Mouse (Mus musculus): ENCODE measurements at regions not wholly inside any gene's neighbourhood (a gene's known extent, or its start where the extent isn't known, plus 50 kb on each side); places are given as distances from the start of the nearest gene placed in this dataset.

- H3K27ac ChIP-seq (replicated peaks): no peak overlapping the region
- no peak for DNase-seq (ENCODE audit: low spot score)
- no peak overlapping the region for H3K4me3 ChIP-seq
- no peaks in the 10 kb centered on the region for H3K4me1 ChIP-seq
- H3K27me3 ChIP-seq (replicated peaks; ENCODE audit: low read depth, poor library complexity, severe bottlenecking): no peaks in the 10 kb centered on the region
- WGBS: 91% methylated on average over 17 of the region's 17 CpGs
- H3K36me3 ChIP-seq (replicated peaks): no peaks in the 10 kb centered on the region
- no peaks in the 10 kb centered on the region for H3K9me3 ChIP-seq
Measured at GRCm38 (mm10) chr7:136196424-136197160, 480.4 kb upstream of the Mki67 start.

DNA sequence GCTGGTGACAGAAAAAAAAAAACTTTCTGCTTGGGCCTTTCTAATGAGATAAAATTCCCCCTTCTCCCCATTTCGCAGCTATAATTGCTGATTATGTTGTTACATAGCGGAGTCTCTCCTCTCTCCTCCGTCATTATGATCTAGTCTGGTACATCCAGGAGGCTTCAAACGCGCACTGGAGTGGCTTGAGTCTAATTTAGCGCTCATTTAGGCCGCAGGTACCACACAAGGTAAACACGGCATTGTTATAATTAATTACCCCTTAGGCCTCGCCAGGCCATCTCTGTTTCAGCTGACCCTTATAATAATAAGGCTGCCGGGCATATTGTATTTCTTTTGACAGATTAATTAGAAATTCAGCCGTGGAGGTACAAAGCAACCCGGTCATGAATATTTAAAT lies 492.7 kb upstream of the Mki67 start:
- peaks cover 35% of the 10 kb centered on the region for H3K27me3 ChIP-seq (replicated peaks; ENCODE audit: low read depth, poor library complexity, severe bottlenecking)
- H3K9me3 ChIP-seq: no peaks in the 10 kb centered on the region
- H3K36me3 ChIP-seq (replicated peaks): no peaks in the 10 kb centered on the region
- no peak overlapping the region for H3K4me3 ChIP-seq
- no peak overlapping the region for H3K27ac ChIP-seq (replicated peaks)
- DNase-seq (ENCODE audit: low spot score): no peak
- WGBS: 70% methylated on average over 12 of the region's 12 CpGs
- peaks cover 39% of the 10 kb centered on the region for H3K4me1 ChIP-seq

GRCm38 (mm10) chr7:136209299-136210171 lies 493.4 kb upstream of the Mki67 start:
- Histone ChIP-seq H3K27ac (replicated peaks) (peak overlapping the region; percentile 86), H3K4me3 (peak overlapping the region; percentile 39), H3K4me1 (peaks cover 46% of the 10 kb centered on the region), H3K9me3 (no peaks in the 10 kb centered on the region), H3K27me3 (replicated peaks; ENCODE audit: low read depth, poor library complexity, severe bottlenecking) (peaks cover 35% of the 10 kb centered on the region), H3K36me3 (replicated peaks) (no peaks in the 10 kb centered on the region)
- WGBS: 19% methylated on average over 31 of the region's 31 CpGs
- DNase-seq (ENCODE audit: low spot score): peak; percentile 58

- peaks cover 56% of the 10 kb centered on the region for H3K4me1 ChIP-seq
- 64% methylated on average over 8 of the region's 8 CpGs for WGBS
- no peak overlapping the region for H3K4me3 ChIP-seq
- DNase-seq (ENCODE audit: low spot score): peak; percentile 24
- no peaks in the 10 kb centered on the region for H3K9me3 ChIP-seq
- peaks cover 47% of the 10 kb centered on the region for H3K27me3 ChIP-seq (replicated peaks; ENCODE audit: low read depth, poor library complexity, severe bottlenecking)
- no peaks in the 10 kb centered on the region for H3K36me3 ChIP-seq (replicated peaks)
- peak overlapping the region; percentile 57; the same call in 1 of the 2 replicates for H3K27ac ChIP-seq (replicated peaks)
Measured at GRCm38 (mm10) chr7:136212492-136212891, 496.3 kb upstream of the Mki67 start.

- H3K4me1 ChIP-seq: peaks cover 61% of the 10 kb centered on the region
- 39% methylated on average over 11 of the region's 11 CpGs for WGBS
- peaks cover 55% of the 10 kb centered on the region for H3K27me3 ChIP-seq (replicated peaks; ENCODE audit: low read depth, poor library complexity, severe bottlenecking)
- no peaks in the 10 kb centered on the region for H3K36me3 ChIP-seq (replicated peaks)
- DNase-seq (ENCODE audit: low spot score): peak; percentile 30
- no peaks in the 10 kb centered on the region for H3K9me3 ChIP-seq
- H3K4me3 ChIP-seq: no peak overlapping the region
- peak overlapping the region; percentile 40 for H3K27ac ChIP-seq (replicated peaks)
Measured at GRCm38 (mm10) chr7:136213057-136213961, 497.1 kb upstream of the Mki67 start.

DNA sequence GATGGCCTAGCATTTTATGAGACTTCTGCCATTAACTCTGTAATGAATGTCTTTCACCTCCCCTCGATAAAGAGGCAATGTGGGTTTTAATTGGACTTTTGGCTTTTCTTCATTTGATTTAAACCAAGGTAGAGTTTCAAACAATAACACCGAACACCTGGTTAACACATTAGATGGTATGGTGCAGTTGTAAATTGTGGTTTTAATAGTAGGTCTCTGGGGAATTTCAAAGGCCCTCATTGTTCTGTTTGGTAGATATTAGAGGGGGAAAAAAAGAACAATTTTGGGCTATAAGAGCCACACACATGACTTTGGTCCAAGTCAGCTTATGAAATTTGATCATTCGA lies 497.8 kb upstream of the Mki67 start:
- H3K36me3 ChIP-seq (replicated peaks): no peaks in the 10 kb centered on the region
- H3K4me1 ChIP-seq: peaks cover 65% of the 10 kb centered on the region
- H3K27ac ChIP-seq (replicated peaks): peak overlapping the region; percentile 40
- no peak overlapping the region for H3K4me3 ChIP-seq
- no peak for DNase-seq (ENCODE audit: low spot score)
- peaks cover 60% of the 10 kb centered on the region for H3K27me3 ChIP-seq (replicated peaks; ENCODE audit: low read depth, poor library complexity, severe bottlenecking)
- H3K9me3 ChIP-seq: no peaks in the 10 kb centered on the region
- WGBS: 70% methylated on average over 3 of the region's 3 CpGs

- Histone ChIP-seq H3K4me1 (peaks cover 65% of the 10 kb centered on the region), H3K4me3 (no peak overlapping the region), H3K36me3 (replicated peaks) (no peaks in the 10 kb centered on the region), H3K27me3 (replicated peaks; ENCODE audit: low read depth, poor library complexity, severe bottlenecking) (peaks cover 60% of the 10 kb centered on the region), H3K9me3 (no peaks in the 10 kb centered on the region), H3K27ac (replicated peaks) (peak overlapping the region; percentile 40)
- peak; percentile 35 for DNase-seq (ENCODE audit: low spot score)
- 62% methylated on average over 4 of the region's 4 CpGs for WGBS
Measured at GRCm38 (mm10) chr7:136214415-136214814, 498.3 kb upstream of the Mki67 start.

- Histone ChIP-seq H3K9me3 (no peaks in the 10 kb centered on the region), H3K27me3 (replicated peaks; ENCODE audit: low read depth, poor library complexity, severe bottlenecking) (peaks cover 38% of the 10 kb centered on the region), H3K27ac (replicated peaks) (no peak overlapping the region), H3K36me3 (replicated peaks) (no peaks in the 10 kb centered on the region), H3K4me1 (peaks cover 70% of the 10 kb centered on the region), H3K4me3 (no peak overlapping the region)
- DNase-seq (ENCODE audit: low spot score): no peak
Measured at GRCm38 (mm10) chr7:136216734-136217133, 500.6 kb upstream of the Mki67 start.

DNA sequence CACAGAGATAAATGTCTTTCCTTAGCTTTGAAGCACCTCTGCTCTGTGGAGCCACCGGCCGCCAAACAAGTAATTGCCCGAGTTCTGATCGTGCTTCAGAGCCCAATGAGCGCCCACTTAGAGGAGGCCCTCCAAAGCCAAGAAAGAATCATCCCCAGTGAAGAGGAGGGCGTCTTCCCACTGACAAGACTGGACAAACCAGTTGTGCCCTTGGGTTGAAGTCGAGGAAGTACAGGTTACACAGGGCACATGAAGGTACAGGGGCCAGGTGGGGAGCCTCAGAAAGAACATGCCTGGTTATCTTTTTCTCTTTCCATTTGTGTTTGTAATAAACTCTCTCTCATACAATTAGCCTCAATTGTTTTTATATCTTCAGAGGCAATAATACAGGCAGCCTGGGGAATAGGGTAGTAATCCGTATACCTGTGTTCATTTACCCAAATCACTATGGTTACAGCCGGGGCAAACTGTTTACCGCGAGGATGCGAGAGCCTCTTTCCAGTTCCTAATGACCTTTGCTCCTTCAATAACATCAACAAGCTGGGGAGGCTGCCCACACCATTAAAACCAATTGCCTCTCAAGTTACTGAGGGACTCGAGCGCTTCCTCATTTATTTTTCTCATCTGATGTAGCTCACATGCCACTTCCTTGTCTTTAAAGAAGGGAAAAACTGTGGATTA lies 503.5 kb upstream of the Mki67 start:
- Histone ChIP-seq H3K9me3 (no peaks in the 10 kb centered on the region), H3K4me1 (peaks cover 40% of the 10 kb centered on the region), H3K36me3 (replicated peaks) (no peaks in the 10 kb centered on the region), H3K27me3 (replicated peaks; ENCODE audit: low read depth, poor library complexity, severe bottlenecking) (peaks cover 28% of the 10 kb centered on the region), H3K27ac (replicated peaks) (0 out of 2 replicates have a peak overlapping the region, but pooled peaks have one; percentile 75), H3K4me3 (no peak overlapping the region)
- peak; percentile 25 for DNase-seq (ENCODE audit: low spot score)
- 31% methylated on average over 14 of the region's 14 CpGs for WGBS

DNA sequence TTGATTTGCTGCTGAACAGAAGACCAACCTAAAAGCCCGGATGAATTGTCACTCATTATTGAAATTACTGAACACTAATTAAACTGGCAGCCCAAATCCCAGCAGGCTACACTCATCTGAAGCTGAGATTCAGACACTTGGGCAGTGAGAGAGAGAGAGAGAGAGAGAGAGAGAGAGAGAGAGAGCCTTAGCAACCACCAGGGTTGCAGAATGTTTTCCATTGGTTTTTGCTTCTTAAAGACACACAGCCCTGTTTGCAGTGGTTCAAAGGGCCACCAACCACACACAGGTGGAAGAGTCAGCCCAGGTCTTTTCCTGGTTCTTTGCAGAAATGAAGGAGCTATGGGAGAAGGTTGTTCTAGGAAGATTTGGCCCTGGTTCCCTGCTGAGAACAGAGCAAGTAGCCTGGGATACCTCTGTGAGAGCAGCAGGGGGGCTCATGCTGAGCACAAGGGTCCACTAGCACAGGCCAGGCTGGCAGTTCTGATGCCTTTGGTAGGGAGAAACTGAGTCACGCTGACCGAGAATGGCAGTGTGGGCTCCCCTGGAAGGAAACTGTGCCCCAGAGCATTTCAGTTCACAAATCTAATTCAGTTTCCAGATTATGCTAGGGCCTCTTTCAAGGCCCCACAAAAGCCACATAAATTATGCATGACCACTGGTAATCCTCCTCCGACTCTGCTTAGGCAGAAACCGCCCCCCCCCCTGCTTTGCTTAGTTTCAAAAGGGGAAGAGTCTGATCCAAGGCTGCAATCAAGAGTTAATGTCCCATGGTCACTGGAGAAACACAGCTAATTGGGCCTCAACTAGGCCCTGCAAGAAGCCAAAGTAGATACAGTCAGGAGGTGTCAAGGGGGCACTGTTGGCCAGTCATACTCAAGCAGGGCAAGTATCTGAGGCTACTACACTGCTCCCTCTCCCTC lies 504.3 kb upstream of the Mki67 start:
- DNase-seq (ENCODE audit: low spot score): peak; percentile 27
- Histone ChIP-seq H3K27ac (replicated peaks) (peak overlapping the region; percentile 75), H3K9me3 (no peaks in the 10 kb centered on the region), H3K4me3 (no peak overlapping the region), H3K4me1 (peaks cover 35% of the 10 kb centered on the region), H3K36me3 (replicated peaks) (no peaks in the 10 kb centered on the region), H3K27me3 (replicated peaks; ENCODE audit: low read depth, poor library complexity, severe bottlenecking) (peaks cover 20% of the 10 kb centered on the region)
- 37% methylated on average over 5 of the region's 5 CpGs for WGBS

- WGBS: 94% methylated on average over 7 of the region's 7 CpGs
Measured at GRCm38 (mm10) chr7:136221620-136222019, 505.5 kb upstream of the Mki67 start.

More at GRCm38 (mm10) chr7:136221620-136222019, 505.5 kb upstream of the Mki67 start:
- H3K27me3 ChIP-seq (replicated peaks; ENCODE audit: low read depth, poor library complexity, severe bottlenecking): peaks cover 20% of the 10 kb centered on the region
- peaks cover 42% of the 10 kb centered on the region for H3K4me1 ChIP-seq
- H3K9me3 ChIP-seq: no peaks in the 10 kb centered on the region
- no peaks in the 10 kb centered on the region for H3K36me3 ChIP-seq (replicated peaks)
- DNase-seq (ENCODE audit: low spot score): peak; percentile 5
- H3K4me3 ChIP-seq: no peak overlapping the region
- H3K27ac ChIP-seq (replicated peaks): no peak overlapping the region
